Mouse (Mus musculus) left cerebral cortex, postnatal 36 days (tissue): ENCODE measurements around the gene Mrgprf. TPM values are rescaled to one million over a fixed set of nuclear protein-coding genes. Genes with fewer than 3 reads are reported as not detected.
A peak's percentile ranks its signal among the peaks of the same experiment; 100 is the strongest.

Experiments used
- DNase-seq, 2 experiments: peaks; one replicate each; pipeline ENCODE4 v3.0.0; 2021 to 2022; ENCODE audit warnings: low spot score in 2 of 2, mixed read lengths in 1 of 2
- intact Hi-C: fragments of 180-260 bp; cut with DNase I; formaldehyde crosslinking; loops from one replicate; pipeline ENCODE4 v1.15.1; 2025
- total RNA-seq, 2 experiments: library from RNA; stranded (reverse); gene quantifications; 2 replicates each; pipeline ENCODE4 v1.2.3; 2021

The Mrgprf gene
- total RNA-seq, result 1 to 10 TPM; 1.7 to 3.0 TPM

DNA sequence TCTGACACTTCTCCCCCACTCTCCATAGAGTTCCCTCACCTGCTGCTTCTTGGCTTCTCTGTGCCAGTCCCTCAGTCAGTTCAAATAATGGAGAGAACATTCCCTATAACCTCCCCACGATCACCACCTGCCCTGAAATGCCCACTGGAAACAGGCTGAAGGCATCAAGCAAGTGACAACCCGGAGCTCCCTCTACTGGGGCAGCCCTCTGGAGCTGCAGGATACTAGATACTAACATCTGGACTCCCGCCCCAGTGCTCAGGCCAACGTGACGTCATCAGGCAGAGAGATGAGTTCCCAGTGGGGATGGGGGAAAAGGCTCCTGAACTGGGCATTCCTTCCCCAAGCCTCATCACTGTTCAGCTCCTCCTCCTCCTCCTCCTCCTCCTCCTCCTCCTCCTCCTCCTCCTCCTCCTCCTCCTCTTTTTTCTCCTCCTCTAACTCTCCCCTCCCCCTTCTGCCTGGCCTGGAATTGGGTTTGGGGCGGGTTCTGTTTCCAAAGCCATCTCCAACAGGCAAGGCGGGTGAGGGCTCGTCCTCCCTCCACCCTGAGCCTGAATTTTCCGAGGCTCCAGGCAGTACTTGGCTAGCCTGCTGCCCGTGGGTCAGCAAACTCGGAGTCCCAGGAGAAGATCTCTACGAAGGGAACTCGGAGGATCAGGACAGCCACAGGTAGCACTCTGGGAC lies at the start of gene Mrgprf:
Mrgprf (plus strand) TSS at position 508 of the 687 bp plus-strand sequence.
- intact Hi-C loops, result no loop called here
- DNase-seq, result no peak

GRCm38 (mm10) chr7:145252715-145253476 lies 47.7 kb upstream of the Mrgprf start:
- DNase-seq, result peak; percentile 59 to 74
- intact Hi-C loops, result no loop called here

DNA sequence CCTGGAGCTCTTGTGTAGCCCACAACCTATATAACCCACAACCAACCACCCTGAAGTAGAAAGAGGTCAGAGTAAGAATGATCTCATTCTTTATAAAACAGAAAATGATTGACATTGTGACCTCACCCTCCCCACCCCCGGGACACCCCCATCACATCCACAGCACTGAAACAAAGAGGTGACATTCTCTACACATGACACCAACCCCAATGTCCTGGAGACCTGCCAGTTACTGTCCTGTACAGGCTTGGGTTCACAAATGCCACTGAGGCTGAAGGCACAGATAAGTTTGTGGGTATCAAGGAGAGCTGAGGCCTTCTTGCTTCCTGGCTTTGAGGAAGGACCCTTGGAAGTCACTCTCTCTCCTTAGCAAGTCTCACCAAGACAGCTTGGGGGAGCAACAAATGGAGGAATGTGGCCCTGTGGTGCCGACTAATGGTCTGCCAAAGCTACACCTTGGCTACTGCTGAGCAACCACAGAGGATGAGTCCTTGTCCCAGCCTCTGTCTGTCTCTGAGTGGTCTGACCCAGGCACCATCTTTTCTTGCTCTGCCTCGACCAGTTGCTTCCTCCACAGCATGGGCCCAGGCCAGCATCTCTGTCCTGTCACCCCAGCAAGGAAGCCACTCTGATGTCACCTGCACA lies 46.5 kb upstream of the Mrgprf start:
- intact Hi-C loops, result no loop called here
- DNase-seq, result no peak

- no peak for DNase-seq
- intact Hi-C loops, result no loop called here
Measured at GRCm38 (mm10) chr7:145256092-145256491, 44.5 kb upstream of the Mrgprf start.

- intact Hi-C loops, result no loop called here
- no peak for DNase-seq
Measured at GRCm38 (mm10) chr7:145264202-145264601, 36.4 kb upstream of the Mrgprf start.

GRCm38 (mm10) chr7:145266011-145266410 lies 34.6 kb upstream of the Mrgprf start:
- DNase-seq, result no peak
- intact Hi-C loops, result no loop called here

- intact Hi-C loops, result no loop called here
- no peak for DNase-seq
Measured at GRCm38 (mm10) chr7:145268890-145269289, 31.7 kb upstream of the Mrgprf start.

GRCm38 (mm10) chr7:145270955-145271354 lies 29.7 kb upstream of the Mrgprf start:
- intact Hi-C loops, result no loop called here
- no peak for DNase-seq

- intact Hi-C loops, result no loop called here
Measured at GRCm38 (mm10) chr7:145275488-145275887, 25.1 kb upstream of the Mrgprf start.

GRCm38 (mm10) chr7:145281396-145281795 lies 19.2 kb upstream of the Mrgprf start:
- no peak for DNase-seq
- intact Hi-C loops, result no loop called here

More at GRCm38 (mm10) chr7:145275488-145275887, 25.1 kb upstream of the Mrgprf start:
- DNase-seq, result no peak

DNA sequence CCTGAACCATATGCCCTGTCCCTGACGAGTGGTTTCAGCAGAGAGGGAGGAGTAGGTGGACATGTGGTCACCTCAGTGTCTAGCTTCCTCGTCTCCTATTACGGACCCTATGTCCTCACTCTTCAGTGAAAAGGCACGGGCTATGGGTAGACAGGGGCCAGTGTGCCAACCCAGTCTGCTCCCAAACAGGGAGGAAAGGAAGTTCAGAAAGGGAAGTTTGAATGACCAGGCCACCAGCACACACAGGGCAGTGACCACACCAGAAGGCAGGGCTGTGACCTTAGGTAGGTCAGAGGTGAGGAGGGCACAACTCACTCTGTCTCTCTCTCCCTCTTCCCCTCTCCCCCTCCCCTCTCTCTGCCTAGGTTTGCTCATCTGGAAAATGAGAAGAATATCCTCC lies 17.6 kb upstream of the Mrgprf start:
- no peak for DNase-seq
- intact Hi-C loops, result no loop called here

- peak; percentile 80 to 84 for DNase-seq
- intact Hi-C loops, result no loop called here
Measured at GRCm38 (mm10) chr7:145283487-145284187, 17.0 kb upstream of the Mrgprf start, which contains the start of gene Tpcn2. Gene Tpcn2 (minus strand): TSS chr7:145284011.

GRCm38 (mm10) chr7:145284293-145284692 lies 16.3 kb upstream of the Mrgprf start:
- no peak for DNase-seq
- intact Hi-C loops, result no loop called here

GRCm38 (mm10) chr7:145285476-145285875 lies 15.2 kb upstream of the Mrgprf start:
- DNase-seq, result no peak
- intact Hi-C loops, result no loop called here

DNA sequence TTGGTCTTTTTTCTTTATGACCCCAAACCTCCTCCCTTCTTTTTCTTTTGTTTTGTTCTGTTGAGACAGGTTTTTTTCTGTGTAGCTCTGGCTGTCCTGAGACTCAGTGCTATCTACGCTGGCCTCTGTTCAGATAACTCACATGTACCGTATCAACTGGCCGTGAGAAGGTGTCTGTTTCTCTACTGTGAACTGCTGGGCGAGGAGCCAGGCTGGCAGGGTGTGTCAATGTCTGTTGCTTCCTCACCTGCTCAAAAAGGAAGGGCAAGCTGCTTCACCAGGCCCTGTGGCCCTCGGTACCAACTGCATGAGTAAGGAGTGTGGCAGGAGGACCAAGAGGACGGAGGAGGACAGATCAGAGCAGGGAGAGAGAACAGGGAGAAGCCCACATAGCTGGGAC lies 13.2 kb upstream of the Mrgprf start:
- no peak for DNase-seq
- intact Hi-C loops, result no loop called here

DNA sequence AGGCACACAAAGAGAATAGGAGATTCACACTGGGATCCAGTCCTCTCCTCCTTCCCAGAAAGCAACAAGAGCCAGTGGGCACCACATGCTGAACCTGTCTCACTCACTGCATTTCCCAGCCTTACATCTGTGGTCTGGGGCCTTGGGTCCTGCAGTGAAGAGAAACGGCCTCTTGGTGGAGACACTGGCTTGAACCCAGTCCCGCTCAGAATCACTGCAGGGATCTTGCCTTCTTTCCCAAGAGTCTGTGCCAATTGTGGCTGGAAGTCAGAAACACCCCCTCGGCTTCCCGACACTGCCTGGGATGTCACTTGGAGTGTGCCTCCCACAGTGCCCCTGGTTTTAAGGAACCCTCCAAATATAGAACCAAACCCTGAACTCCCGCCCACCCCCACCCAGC lies 11.3 kb upstream of the Mrgprf start:
- peak in 1 of 2 experiments; percentile 23 for DNase-seq

DNA sequence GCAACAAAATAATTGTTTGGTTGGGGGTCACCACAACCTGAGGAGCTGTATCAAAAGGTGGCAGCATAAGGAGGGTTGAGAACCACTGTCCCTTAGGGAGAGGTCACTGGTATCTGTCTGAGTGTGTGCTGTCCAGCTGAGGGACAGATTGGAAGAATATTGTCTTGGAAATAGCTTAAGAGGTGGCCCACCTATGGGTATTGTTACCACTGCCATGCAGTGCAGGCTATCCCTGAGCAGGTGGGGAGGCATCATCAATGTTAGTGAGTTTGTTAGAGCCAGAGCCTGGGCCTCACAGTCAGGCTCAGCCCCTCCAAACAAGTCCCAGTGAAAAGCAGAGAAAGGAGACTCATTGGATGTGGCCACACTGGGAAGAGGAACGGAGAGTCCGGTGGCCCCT lies 8.8 kb upstream of the Mrgprf start:
- no peak for DNase-seq
- intact Hi-C loops, result no loop called here

More for the DNA sequence above, 11.3 kb upstream of the Mrgprf start:
- intact Hi-C loops, result no loop called here

- intact Hi-C loops, result no loop called here
- no peak for DNase-seq
Measured at GRCm38 (mm10) chr7:145292726-145293125, 7.9 kb upstream of the Mrgprf start.

- no peak for DNase-seq
- intact Hi-C loops, result no loop called here
Measured at GRCm38 (mm10) chr7:145293859-145294258, 6.8 kb upstream of the Mrgprf start.
